Comparison of ENCODE assay signal across 12 mouse cellular contexts in the genomic region with DNA sequence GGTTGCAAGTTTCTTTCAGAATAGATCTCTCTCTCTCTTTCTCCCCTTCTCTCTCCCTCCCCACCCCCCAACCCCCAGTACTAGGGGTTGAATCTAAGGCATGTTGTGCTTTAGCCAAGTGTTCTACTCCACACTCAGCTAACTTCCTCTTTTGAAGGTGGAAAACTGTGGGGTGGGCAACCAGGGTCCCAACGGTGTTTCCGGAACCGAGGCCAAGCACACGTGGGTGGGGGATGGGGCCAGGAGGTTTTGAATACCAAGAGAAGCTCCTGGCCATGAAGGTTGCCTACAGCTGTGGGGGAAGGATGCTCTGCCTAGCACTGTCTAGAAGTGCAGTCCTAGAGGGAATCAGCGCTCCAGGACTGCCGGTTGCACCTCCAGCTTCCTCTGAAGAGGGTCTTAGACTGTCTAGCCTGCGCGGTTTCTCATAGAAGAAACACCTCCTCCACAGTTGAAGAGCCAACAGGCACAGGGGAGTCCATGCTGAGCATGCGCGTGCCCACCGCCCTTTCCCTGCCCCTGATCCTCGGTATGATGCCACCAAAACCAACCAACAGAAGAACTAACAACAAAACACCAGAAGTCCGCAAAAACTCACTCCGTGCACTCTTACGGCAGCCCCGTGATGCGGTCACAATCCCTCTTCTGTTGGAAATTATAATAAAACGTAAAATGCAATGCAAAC. TPM values are rescaled to one million over a fixed set of nuclear protein-coding genes. Genes with fewer than 3 reads are reported as not detected.
DNase-seq lines count a peak whose midpoint lies in the region; ATAC-seq and TF ChIP-seq lines count a peak whose summit lies in the region.
"Had no signal": no experiment of that assay in that cellular context is flagged by ENCODE, and none has a peak within 500 bp of the region (broad histone marks: within the 10 kb centered on the region; RNA-seq: fewer than 3 reads in every experiment).

No protein-coding gene starts in this region.

- TF ChIP-seq POLR2A in CH12.LX (IDR thresholded peaks at IDR 0.05; ENCODE audit: low read depth, low read length) = peak; percentile 66

- intact Hi-C loops in left cerebral cortex, postnatal 25 days (cut with DNase I) = no loop called here
- intact Hi-C loops in left cerebral cortex, postnatal 4 days (cut with DNase I) = no loop called here

- H3K4me1 ChIP-seq in CH12.LX (ENCODE audit: control insufficient read depth in 1 of 2, insufficient read depth in 2 of 2) = peaks cover 2 to 58% of the 10 kb centered on the region in 2 experiments; a peak in 3 of 4 replicates
- H3K4me1 ChIP-seq in liver, embryonic 15.5 days (replicated peaks) = peaks cover 27% of the 10 kb centered on the region
- H3K4me1 ChIP-seq in stomach, embryonic 15.5 days = peaks cover 13% of the 10 kb centered on the region; the same call in 1 of the 2 replicates

- peak overlapping the region; percentile 79 for H3K9ac ChIP-seq in CH12.LX (ENCODE audit: insufficient read depth, low read depth)
- H3K9ac ChIP-seq in liver, embryonic 15.5 days = no peak overlapping the region
- H3K9ac ChIP-seq in stomach, embryonic 15.5 days = no peak overlapping the region
- H3K9ac ChIP-seq: embryonic facial prominence, embryonic 15.5 days; limb, embryonic 15.5 days had no signal

- H3K36me3 ChIP-seq in CH12.LX (replicated peaks in 1 of 2; ENCODE audit: control insufficient read depth in 1 of 2, insufficient read depth in 1 of 2, low read length in 1 of 2) = peaks cover 0 to 6% of the 10 kb centered on the region in 2 experiments
- H3K36me3 ChIP-seq in liver, embryonic 15.5 days (replicated peaks) = no peaks in the 10 kb centered on the region
- no peaks in the 10 kb centered on the region for H3K36me3 ChIP-seq in stomach, embryonic 15.5 days
- H3K36me3 ChIP-seq: embryonic facial prominence, embryonic 15.5 days; hindbrain, embryonic 10.5 days; limb, embryonic 15.5 days had no signal

- no peak; the same call in 1 of the 2 replicates for TF ChIP-seq RAD21 in CH12.LX (IDR thresholded peaks at IDR 0.05; ENCODE audit: low read depth, low read length)

- ATAC-seq in activated CD4-positive, CD25-positive, alpha-beta regulatory T cell, adult 4 months = peak; percentile 16
- ATAC-seq in liver, embryonic 15.5 days (ENCODE audit: insufficient read depth) = no peak
- ATAC-seq in stomach, embryonic 15.5 days (ENCODE audit: insufficient read depth, low FRiP score, low read depth) = no peak

- peak overlapping the region; percentile 21 to 49 (median 27) for H3K4me3 ChIP-seq in CH12.LX (replicated peaks in 1 of 3; ENCODE audit: low read depth in 2 of 3, low read length in 2 of 3, poor library complexity in 1 of 3)
- H3K4me3 ChIP-seq in liver, embryonic 15.5 days (replicated peaks) = peak overlapping the region; percentile 30
- peak overlapping the region; percentile 31; the same call in 1 of the 2 replicates for H3K4me3 ChIP-seq in stomach, embryonic 15.5 days (replicated peaks)
- H3K4me3 ChIP-seq: embryonic facial prominence, embryonic 15.5 days; hindbrain, embryonic 10.5 days; limb, embryonic 15.5 days had no signal

- DNase-seq in CH12.LX (ENCODE audit: extremely low read depth) (peak; percentile 92), MN1 (ENCODE audit: low spot score) (no peak)
- no peak for DNase-seq in left cerebral cortex, postnatal 25 days (ENCODE audit: low spot score in 2 of 2)
- DNase-seq in left cerebral cortex, postnatal 4 days = no peak
- DNase-seq: gastrocnemius, postnatal 14 days had no signal

- H3K4me2 ChIP-seq in CH12.LX (ENCODE audit: insufficient read depth, low read depth, poor library complexity, severe bottlenecking) = peak overlapping the region; percentile 80
- peak overlapping the region; percentile 36 for H3K4me2 ChIP-seq in liver, embryonic 15.5 days
- peak overlapping the region; percentile 41 for H3K4me2 ChIP-seq in stomach, embryonic 15.5 days
- H3K4me2 ChIP-seq: embryonic facial prominence, embryonic 15.5 days; limb, embryonic 15.5 days had no signal

- dilution Hi-C loops in CH12.LX (cut with MboI; ENCODE audit: extremely low pct_ligation_motif_present, extremely low pct_unique_long_range_greater_than_20kb, low sequenced_read_pairs) = no loop called here

- no peaks in the 10 kb centered on the region for H3K9me3 ChIP-seq in CH12.LX (replicated peaks; ENCODE audit: low read length)
- no peaks in the 10 kb centered on the region for H3K9me3 ChIP-seq in liver, embryonic 15.5 days (replicated peaks)
- H3K9me3 ChIP-seq in stomach, embryonic 15.5 days = no peaks in the 10 kb centered on the region
- H3K9me3 ChIP-seq: embryonic facial prominence, embryonic 15.5 days; hindbrain, embryonic 10.5 days; limb, embryonic 15.5 days had no signal

- in situ Hi-C loops in CH12.LX (cut with MboI; ENCODE audit: low pct_ligation_motif_present, low pct_unique_long_range_greater_than_20kb, low sequenced_read_pairs) = loop anchor here (5.0 to 25.0 kb wide), 2 partner anchors 93 to 218 kb away; a partner anchor contains a TSS

- H3K27me3 ChIP-seq in CH12.LX (replicated peaks) = no peaks in the 10 kb centered on the region
- peaks cover 21% of the 10 kb centered on the region for H3K27me3 ChIP-seq in liver, embryonic 15.5 days
- no peaks in the 10 kb centered on the region for H3K27me3 ChIP-seq in stomach, embryonic 15.5 days (replicated peaks)
- H3K27me3 ChIP-seq: embryonic facial prominence, embryonic 15.5 days; limb, embryonic 15.5 days had no signal

- TF ChIP-seq EP300 in CH12.LX (IDR thresholded peaks at IDR 0.05; ENCODE audit: low read length) = peak; percentile 72

- TF ChIP-seq CTCF in CH12.LX (conservative IDR thresholded peaks at IDR 0.05 in 1 of 2, IDR thresholded peaks at IDR 0.05 in 1 of 2; ENCODE audit: low read depth in 2 of 2, low read length in 2 of 2) = no peak

- WGBS in liver, embryonic 15.5 days (ENCODE audit: insufficient replicate concordance) = 38% methylated on average over 18 of the region's 18 CpGs
- 77% methylated on average over 18 of the region's 18 CpGs for WGBS in stomach, embryonic 15.5 days

- peak overlapping the region; percentile 67 for H3K27ac ChIP-seq in CH12.LX (ENCODE audit: insufficient read depth, low read depth)
- no peak overlapping the region; the same call in 1 of the 2 replicates for H3K27ac ChIP-seq in liver, embryonic 15.5 days (replicated peaks)
- 0 out of 2 replicates have a peak overlapping the region, but pooled peaks have one; percentile 57 for H3K27ac ChIP-seq in stomach, embryonic 15.5 days
- H3K27ac ChIP-seq: embryonic facial prominence, embryonic 15.5 days; hindbrain, embryonic 10.5 days; limb, embryonic 15.5 days had no signal

- no peaks in the 10 kb centered on the region for H3K79me2 ChIP-seq in CH12.LX (replicated peaks; ENCODE audit: control insufficient read depth, extremely low read depth, insufficient read depth, poor library complexity, severe bottlenecking)

TF ChIP-seq in CH12.LX, 34 proteins besides CTCF, POLR2A, EP300 and RAD21 (continues in another document):
- TF ChIP-seq BHLHE40 (IDR thresholded peaks at IDR 0.05; ENCODE audit: low read depth, low read length) (peak; percentile 90), CHD2 (IDR thresholded peaks at IDR 0.05; ENCODE audit: low read length) (peak; percentile 95), NELFE (IDR thresholded peaks at IDR 0.05; ENCODE audit: low read depth, low read length) (peak; percentile 45; the same call in 1 of the 2 replicates), UBTF (IDR thresholded peaks at IDR 0.05; ENCODE audit: low read depth, low read length) (no peak), POLR2AphosphoS2 (IDR thresholded peaks at IDR 0.05; ENCODE audit: low read depth, low read length) (peak; percentile 58; the same call in 1 of the 2 replicates), KAT2A (IDR thresholded peaks at IDR 0.05; ENCODE audit: insufficient replicate concordance, low read length) (0 out of 2 replicates have a peak, but pooled peaks have one; percentile 16), GABPA (IDR thresholded peaks at IDR 0.05; ENCODE audit: insufficient replicate concordance, low read depth, low read length) (no peak), TCF12 (IDR thresholded peaks at IDR 0.05; ENCODE audit: low read depth, low read length) (peak; percentile 84), MAFK (IDR thresholded peaks at IDR 0.05; ENCODE audit: insufficient replicate concordance, low read length) (no peak), USF2 (conservative IDR thresholded peaks at IDR 0.05; ENCODE audit: low read depth, low read length) (no peak), MXI1 (IDR thresholded peaks at IDR 0.05; ENCODE audit: low read depth, low read length) (peak; percentile 88), SMC3 (IDR thresholded peaks at IDR 0.05; ENCODE audit: low read depth, low read length) (no peak), TBP (conservative IDR thresholded peaks at IDR 0.05; ENCODE audit: low read depth, low read length) (peak; percentile 51; the same call in 1 of the 2 replicates), CHD1 (IDR thresholded peaks at IDR 0.05; ENCODE audit: low read depth, low read length) (0 out of 2 replicates have a peak, but pooled peaks have one; percentile 88), ZC3H11A (IDR thresholded peaks at IDR 0.05; ENCODE audit: low read depth, low read length) (no peak), NRF1 (IDR thresholded peaks at IDR 0.05; ENCODE audit: low read depth, low read length) (peak; percentile 86), ETS1 (conservative IDR thresholded peaks at IDR 0.05; ENCODE audit: low read depth, low read length) (peak; percentile 75)

RNA-seq across cellular contexts. Expression of a gene that starts 2.7 kb away (rescaled TPM):
- total RNA-seq in CH12.LX (2012; rRNA removed) = 64.3 and 99.9 TPM in 2 replicates
- total RNA-seq in CH12.LX (2014; rRNA removed) = 235 and 258 TPM in 2 replicates
- 151 and 161 TPM in 2 replicates for polyA plus RNA-seq in CH12.LX (2012; ENCODE audit: insufficient read length, low read depth)
- polyA plus RNA-seq in activated CD4-positive, CD25-positive, alpha-beta regulatory T cell, adult 4 months (2017; shearing (Covaris generic)) = 10 to 100 TPM in 1 of 2 experiments, 1 to 10 TPM in 1; 4.2 to 12.0 TPM
- 61.5 and 83.9 TPM in 2 replicates for polyA plus RNA-seq in liver, embryonic 15.5 days (2015; fragmentation: Nextera tagmentation; extraction: Ambion mirVana)
- 209 and 223 TPM in 2 replicates for polyA plus RNA-seq in stomach, embryonic 15.5 days (2015; fragmentation: Nextera tagmentation; extraction: Ambion mirVana)
- total RNA-seq in left cerebral cortex, postnatal 25 days (2021) = not detected
- total RNA-seq in left cerebral cortex, postnatal 4 days (2021) = 1 to 10 TPM in 1 of 2 experiments, not detected in 1; 1.9 TPM
- total RNA-seq: layer of hippocampus, adult 8-10 months had no signal

RNA-seq across cellular contexts. Expression of a gene that starts 51.3 kb away (rescaled TPM):
- 122 and 149 TPM in 2 replicates for total RNA-seq in CH12.LX (2012; rRNA removed)
- total RNA-seq in CH12.LX (2014; rRNA removed) = 264 and 298 TPM in 2 replicates
- 133 and 134 TPM in 2 replicates for polyA plus RNA-seq in CH12.LX (2012; ENCODE audit: insufficient read length, low read depth)
- 100 to 1,000 TPM in 1 of 2 experiments, 10 to 100 TPM in 1; 97.9 to 108 TPM for polyA plus RNA-seq in activated CD4-positive, CD25-positive, alpha-beta regulatory T cell, adult 4 months (2017; shearing (Covaris generic))
- 65.8 and 67.6 TPM in 2 replicates for polyA plus RNA-seq in liver, embryonic 15.5 days (2015; fragmentation: Nextera tagmentation; extraction: Ambion mirVana)
- 159 and 169 TPM in 2 replicates for polyA plus RNA-seq in stomach, embryonic 15.5 days (2015; fragmentation: Nextera tagmentation; extraction: Ambion mirVana)
- total RNA-seq in left cerebral cortex, postnatal 25 days (2021) = 10 to 100 TPM; 79.6 to 83.2 TPM
- total RNA-seq in left cerebral cortex, postnatal 4 days (2021) = 10 to 100 TPM; 80.3 to 83.3 TPM
